Mouse (Mus musculus): ENCODE data around the gene Runx1.

Gene Runx1

GRCm38 (mm10) chr16:92747062-92747461, 78.9 kb downstream of the Runx1 start:
- no peak for DNase-seq (ENCODE audit: low read depth)

GRCm38 (mm10) chr16:92745239-92745638, 80.7 kb downstream of the Runx1 start:
- no peak for DNase-seq (ENCODE audit: low read depth)

DNA sequence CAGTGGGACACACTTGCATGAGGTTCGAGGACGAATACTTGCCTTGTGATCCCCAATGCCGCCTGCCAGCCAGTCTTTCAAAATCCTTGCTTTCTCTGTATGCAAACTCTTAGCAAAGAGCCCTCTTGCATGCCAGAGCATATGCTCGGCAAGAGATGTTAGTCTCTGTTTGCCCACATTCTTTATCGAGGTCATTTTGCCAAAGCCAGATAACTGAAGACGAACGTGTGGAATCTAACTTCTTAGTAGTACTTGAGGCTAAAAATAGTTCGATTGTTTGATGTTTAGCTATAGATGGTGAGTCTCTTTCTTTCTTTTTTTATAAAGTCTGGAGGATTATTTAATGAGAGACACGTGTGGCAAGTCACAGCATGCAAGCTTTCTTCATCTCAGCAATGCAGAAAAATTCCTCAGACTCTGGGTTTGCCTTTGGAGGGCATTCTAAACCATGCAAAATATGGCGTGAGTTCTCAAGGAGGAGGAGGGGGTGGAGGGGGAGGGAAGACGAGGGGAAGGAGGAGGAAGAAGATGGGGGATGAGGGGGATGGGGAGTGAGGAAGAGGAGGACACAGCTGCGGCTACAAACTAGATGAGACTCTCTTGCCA, 81.7 kb downstream of the Runx1 start:
- no peak for DNase-seq (ENCODE audit: low read depth)

DNA sequence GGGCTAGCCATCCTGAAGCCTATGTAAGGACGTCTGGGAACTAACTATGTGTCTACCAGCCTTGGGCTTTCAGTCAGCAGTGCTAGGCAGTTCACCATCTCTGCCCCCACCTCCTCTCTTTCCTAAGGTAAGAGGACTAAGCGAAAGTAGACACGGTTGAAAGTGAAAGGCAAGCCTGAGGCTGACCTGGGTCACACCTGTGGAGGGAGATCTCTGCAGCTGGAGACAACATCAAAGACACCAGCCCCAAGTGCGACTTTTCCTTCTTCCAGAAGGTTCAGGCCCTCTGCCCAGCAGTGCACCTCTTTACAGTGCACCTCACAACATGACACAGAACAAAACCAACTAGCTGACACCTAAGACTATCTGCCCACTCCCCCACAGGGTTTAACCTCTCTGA, 82.2 kb downstream of the Runx1 start:
- DNase-seq (ENCODE audit: low read depth), result no peak

- DNase-seq (ENCODE audit: low read depth), result no peak
These were observed 84.6 kb downstream of the Runx1 start for GRCm38 (mm10) chr16:92741342-92741741.

DNA sequence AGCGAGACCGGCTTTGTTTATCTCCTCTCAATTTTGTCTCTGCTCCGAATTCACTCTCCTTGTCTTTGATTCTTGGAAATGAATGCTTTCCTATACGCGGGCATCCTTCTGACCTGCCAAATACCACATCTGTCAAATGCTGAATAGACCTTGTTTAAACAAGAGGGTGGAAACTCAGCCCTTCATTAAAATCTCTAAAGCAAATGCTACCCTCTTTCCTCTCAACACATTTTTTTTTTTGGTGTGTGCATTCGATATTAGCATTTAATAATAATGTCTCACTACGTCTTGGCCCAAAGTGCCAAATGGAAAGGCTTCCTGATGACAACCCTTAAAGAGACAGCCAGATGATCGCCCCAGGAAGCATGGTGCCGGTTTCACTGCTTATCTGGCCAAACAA, 85.4 kb downstream of the Runx1 start:
- no peak for DNase-seq (ENCODE audit: low read depth)

GRCm38 (mm10) chr16:92739997-92740396, 86.0 kb downstream of the Runx1 start:
- no peak for DNase-seq (ENCODE audit: low read depth)

GRCm38 (mm10) chr16:92739071-92739793, 86.7 kb downstream of the Runx1 start:
- no peak for DNase-seq (ENCODE audit: low read depth)

DNA sequence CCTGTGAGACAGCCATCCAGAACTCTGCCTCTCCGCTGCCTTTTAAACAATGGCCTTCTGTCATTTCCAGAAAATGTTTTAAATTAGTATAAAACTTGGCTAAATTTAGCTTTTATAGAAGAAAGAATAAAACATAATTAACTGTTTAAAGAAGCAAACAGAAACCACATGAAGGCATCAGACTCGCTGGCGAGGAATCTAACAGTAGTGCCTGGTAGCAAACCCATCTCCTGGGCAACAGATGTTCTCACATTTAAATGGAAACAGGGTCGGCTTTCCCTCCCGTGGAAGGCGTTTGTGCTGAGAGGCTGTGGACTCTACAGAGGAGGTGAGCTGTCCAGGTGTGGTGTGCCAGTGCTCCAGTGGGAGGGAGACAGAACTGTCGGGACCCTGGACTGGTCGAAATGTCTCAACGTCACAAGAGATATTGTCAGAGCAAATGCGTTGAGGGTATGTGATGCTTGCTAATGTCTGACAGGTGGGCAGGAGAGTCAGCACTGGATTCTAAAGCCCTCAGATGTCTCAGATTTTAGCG, 87.4 kb downstream of the Runx1 start:
- no peak for DNase-seq (ENCODE audit: low read depth)

DNA sequence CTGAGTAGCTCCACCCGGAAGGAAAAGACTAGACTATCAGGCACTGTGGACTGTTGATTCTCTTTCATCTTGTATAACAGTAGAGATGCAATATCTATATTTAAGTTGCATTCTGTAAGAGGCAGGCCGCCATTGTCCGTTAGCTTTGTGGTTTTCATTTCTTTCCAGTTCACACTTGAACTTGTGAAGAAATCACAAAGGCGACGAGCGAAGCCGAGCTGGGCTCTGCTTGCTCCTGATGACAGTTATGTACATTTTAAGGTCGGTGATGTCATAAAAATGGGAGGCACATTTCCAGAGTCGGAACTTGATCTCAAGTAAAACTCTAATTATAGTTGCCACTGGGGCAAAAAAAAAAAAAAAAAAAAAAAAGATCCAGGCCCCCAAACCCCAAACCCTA, 99.1 kb downstream of the Runx1 start:
- no peak for DNase-seq (ENCODE audit: low read depth)

DNA sequence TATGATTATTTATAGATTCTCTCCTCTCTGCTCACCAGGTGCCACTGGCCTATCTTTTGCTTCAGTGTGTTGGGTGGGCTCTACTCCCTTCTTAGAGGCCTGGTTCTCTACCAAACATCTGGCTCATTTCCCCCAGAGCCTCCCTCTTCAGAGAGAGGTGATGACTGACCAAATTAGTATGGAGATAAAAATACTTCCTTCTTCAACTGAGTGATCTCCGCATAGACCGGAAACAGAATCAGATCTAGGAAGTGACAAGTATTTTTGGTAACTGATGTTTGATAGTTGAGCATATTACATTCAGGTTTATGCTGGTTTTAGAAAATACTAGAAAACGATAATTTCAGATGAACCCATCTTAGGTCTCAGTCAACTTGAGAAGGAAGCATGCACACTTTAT, 101.4 kb downstream of the Runx1 start:
- DNase-seq (ENCODE audit: low read depth), result no peak

GRCm38 (mm10) chr16:92720678-92721077, 105.3 kb downstream of the Runx1 start:
- DNase-seq (ENCODE audit: low read depth), result no peak

- DNase-seq (ENCODE audit: low read depth), result no peak
These were observed 106.2 kb downstream of the Runx1 start for GRCm38 (mm10) chr16:92719725-92720124.

DNA sequence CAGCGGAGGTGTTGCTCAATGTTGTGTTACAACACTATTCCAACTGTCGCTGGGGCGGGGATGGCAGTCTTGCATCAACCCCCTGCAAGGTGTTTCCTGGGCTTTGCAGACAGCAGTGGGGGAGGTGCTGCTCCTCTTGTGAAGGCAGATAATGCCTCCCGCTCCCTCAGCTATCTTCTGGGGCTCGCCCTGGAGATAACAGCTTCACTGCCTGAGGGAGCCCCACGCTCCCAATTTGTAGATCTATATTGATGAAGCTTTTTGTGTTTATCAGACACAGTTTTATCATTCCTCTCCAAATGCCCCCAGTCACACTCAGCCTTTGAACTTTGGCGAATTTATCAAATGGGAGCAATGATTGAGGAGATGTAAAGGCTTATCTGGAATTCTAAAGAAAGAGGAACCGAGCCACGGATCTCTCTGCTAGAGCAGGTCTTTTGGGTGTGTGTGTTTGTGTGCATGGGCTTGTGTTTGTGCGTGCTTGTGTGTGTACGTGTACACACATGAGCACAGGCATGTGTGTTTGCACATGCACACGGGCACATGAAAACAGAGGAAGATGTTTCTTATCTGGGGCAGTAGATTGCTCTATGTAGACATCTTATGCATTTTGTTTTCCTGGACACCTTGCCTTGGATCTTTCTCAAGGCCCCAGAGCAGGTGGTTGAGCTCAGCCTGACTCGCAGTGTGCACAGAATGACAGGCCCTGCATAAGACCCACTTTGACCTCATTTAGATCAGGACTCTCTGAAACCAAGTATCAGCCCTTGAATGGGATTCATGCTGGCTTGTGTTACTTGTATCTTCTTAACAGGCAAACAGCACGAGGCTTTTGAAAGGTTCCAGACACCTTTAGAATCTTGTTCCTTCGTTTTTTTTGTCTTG, 110.1 kb downstream of the Runx1 start:
- DNase-seq (ENCODE audit: low read depth), result peak; percentile 84

- DNase-seq (ENCODE audit: low read depth), result no peak
These were observed 115.8 kb downstream of the Runx1 start for GRCm38 (mm10) chr16:92710161-92710560.

DNA sequence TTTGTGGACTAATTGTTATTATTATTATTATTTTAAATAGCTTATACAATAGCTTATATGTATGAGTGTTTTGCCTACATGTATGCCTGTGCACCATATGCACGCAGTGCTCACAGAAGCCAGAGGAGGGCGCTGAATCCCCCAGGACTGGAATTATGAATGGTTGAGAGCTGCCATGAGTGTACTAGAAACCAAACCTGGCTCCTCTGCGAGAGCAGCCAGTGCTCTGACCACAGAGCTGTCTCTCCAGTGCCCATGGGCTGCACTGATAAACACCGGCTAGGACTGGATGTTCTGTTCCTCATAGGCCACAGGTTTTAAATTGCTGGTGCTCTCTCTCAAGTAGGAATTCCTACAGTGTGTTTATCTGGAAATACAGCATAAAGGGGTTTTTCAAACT, 117.2 kb downstream of the Runx1 start:
- no peak for DNase-seq (ENCODE audit: low read depth)

GRCm38 (mm10) chr16:92707712-92708111, 118.2 kb downstream of the Runx1 start:
- DNase-seq (ENCODE audit: low read depth), result no peak

DNA sequence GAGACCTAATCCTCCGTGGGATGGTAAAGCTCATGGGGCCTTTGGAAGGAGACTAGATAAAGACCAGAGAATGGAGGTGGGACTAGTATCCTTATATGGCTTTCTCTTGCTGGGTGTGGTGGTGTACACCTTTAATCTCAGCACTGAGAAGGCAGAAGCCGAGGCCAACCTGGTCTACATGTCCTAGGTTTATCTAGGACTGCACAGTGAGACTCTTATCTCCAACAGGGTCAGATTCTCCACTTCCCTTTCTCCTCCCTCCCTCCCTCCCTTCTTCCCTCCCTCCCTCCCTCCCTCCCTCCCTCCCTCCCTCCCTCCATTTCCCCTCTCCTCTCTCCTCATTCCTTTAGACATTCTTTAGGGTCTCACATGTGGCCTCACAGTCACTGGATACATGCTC, 118.8 kb downstream of the Runx1 start:
- no peak for DNase-seq (ENCODE audit: low read depth)

- DNase-seq (ENCODE audit: low read depth), result no peak
These were observed 120.1 kb downstream of the Runx1 start for GRCm38 (mm10) chr16:92705564-92706458.

GRCm38 (mm10) chr16:92703850-92704249, 122.1 kb downstream of the Runx1 start:
- DNase-seq (ENCODE audit: low read depth), result no peak

GRCm38 (mm10) chr16:92699531-92700397, 126.2 kb downstream of the Runx1 start:
- DNase-seq (ENCODE audit: low read depth), result no peak
